Mouse (Mus musculus) hindbrain, embryonic 14.5 days (tissue): ENCODE measurements at regions not wholly inside any gene's neighbourhood (a gene's known extent, or its start where the extent isn't known, plus 50 kb on each side); places are given as distances from the start of the nearest gene placed in this dataset.
"Not testable (repeated sequence)": the region's sequence is repeated elsewhere in the genome, so short reads cannot be mapped to it uniquely, and the experiment has no call there.

ENCODE experiments used
- ATAC-seq: fragments of 200-750 bp; cut with Nextera tagmentation; 2 replicates; pipeline ENCODE4 v1.8.0; 2017; ENCODE audit warnings: moderate number of reproducible peaks, mild to moderate bottlenecking, moderate TSS enrichment, moderate library complexity; ENCODE audit not compliant: low FRiP score
- DNase-seq: peaks from one replicate; pipeline ENCODE4 v3.0.0-alpha.2; 2015; ENCODE audit warnings: low spot score
- H3K27ac ChIP-seq: fragments of 300-500 bp; sonication (generic); 2 replicates; pipeline ENCODE4 v1.5.1; 2014; ENCODE audit warnings: mild to moderate bottlenecking, moderate library complexity
- H3K27me3 ChIP-seq: fragments of 300-500 bp; sonication (generic); 2 replicates; pipeline ENCODE4 v1.6.1; 2014; ENCODE audit warnings: mild to moderate bottlenecking, low read length, mixed read lengths; ENCODE audit not compliant: control insufficient read depth, insufficient read depth
- H3K36me3 ChIP-seq: fragments of 300-500 bp; sonication (generic); replicated peaks from 2 replicates; pipeline ENCODE4 v1.6.1; 2014; ENCODE audit not compliant: control insufficient read depth, insufficient read depth
- H3K4me1 ChIP-seq: fragments of 300-500 bp; sonication (generic); replicated peaks from 2 replicates; pipeline ENCODE4 v1.6.1; 2014; ENCODE audit warnings: antibody characterized with exemption, low read length, mixed read lengths; ENCODE audit not compliant: control insufficient read depth, insufficient read depth
- H3K4me2 ChIP-seq: fragments of 300-500 bp; sonication (generic); replicated peaks from 2 replicates; pipeline ENCODE4 v1.6.1; 2014; ENCODE audit warnings: mild to moderate bottlenecking, moderate library complexity
- H3K4me3 ChIP-seq: fragments of 300-500 bp; sonication (generic); replicated peaks from 2 replicates; pipeline ENCODE4 v1.5.1; 2014; ENCODE audit warnings: mild to moderate bottlenecking, low read length
- H3K9ac ChIP-seq: fragments of 300-500 bp; sonication (generic); 2 replicates; pipeline ENCODE4 v1.6.1; 2014
- H3K9me3 ChIP-seq: fragments of 300-500 bp; sonication (generic); 2 replicates; pipeline ENCODE4 v1.6.1; 2016; ENCODE audit warnings: low read length; ENCODE audit not compliant: control insufficient read depth
- WGBS: fragments of 180-500 bp; shearing (Covaris S2); extraction: QIAGEN DNeasy Blood & Tissue Kit; methylation state at CpG from one replicate; pipeline ENCODE4 v1.1.7; 2014; 5-methylcytosine and 5-hydroxymethylcytosine counted together

DNA sequence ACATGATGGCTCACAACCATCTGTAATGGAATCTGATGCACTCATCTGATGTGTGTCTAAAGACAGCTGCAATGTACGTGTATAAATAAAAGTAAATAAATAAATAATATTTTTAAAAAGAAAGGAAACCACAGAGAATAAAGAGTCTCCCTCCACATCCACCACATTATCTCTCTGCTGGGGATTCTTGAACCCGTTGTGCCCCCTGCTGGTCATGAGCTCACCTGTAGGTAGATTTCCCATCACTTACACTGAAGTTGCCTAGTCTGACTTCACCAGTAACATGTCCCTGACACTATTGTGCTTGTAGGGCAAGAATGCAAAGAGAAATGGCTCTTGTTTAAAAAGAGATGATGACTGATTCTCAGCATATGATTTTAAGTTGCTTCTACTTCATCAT, 956.1 kb upstream of the Zfp386 start:
- not testable (repeated sequence) for DNase-seq, H3K4me2 ChIP-seq, ATAC-seq, H3K4me1 ChIP-seq, H3K36me3 ChIP-seq, H3K9ac ChIP-seq, H3K4me3 ChIP-seq, H3K27me3 ChIP-seq, H3K27ac ChIP-seq, H3K9me3 ChIP-seq
- WGBS: 74% methylated on average over 2 of the region's 2 CpGs

DNA sequence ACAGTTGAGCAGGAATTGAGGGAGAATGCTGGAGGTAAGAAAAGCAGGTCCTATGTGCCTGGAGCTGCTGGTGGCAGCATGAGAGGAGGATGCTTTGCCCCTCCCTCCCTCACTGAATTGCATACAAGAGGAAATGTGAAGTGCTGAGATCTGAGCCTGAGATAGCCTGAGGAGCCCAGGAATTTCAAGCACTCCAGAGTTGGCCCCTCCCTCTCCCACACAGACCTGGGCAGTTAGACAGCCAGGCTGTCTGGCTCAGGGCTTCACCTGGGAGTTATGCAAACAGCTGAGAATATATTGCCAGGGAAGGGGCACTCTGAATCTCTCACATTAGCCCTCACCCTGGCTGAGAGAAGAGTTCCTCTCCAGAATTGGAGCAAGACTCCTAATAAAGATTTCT, 937.8 kb upstream of the Zfp386 start:
- Histone ChIP-seq H3K9ac (no peak overlapping the region), H3K9me3 (peaks cover 15% of the 10 kb centered on the region; the same call in 1 of the 2 replicates), H3K36me3 (no peaks in the 10 kb centered on the region), H3K4me2 (no peak overlapping the region), H3K4me1 (no peaks in the 10 kb centered on the region), H3K27ac (no peak overlapping the region), H3K27me3 (no peaks in the 10 kb centered on the region), H3K4me3 (no peak overlapping the region)
- ATAC-seq (no peak), DNase-seq (no peak)

DNA sequence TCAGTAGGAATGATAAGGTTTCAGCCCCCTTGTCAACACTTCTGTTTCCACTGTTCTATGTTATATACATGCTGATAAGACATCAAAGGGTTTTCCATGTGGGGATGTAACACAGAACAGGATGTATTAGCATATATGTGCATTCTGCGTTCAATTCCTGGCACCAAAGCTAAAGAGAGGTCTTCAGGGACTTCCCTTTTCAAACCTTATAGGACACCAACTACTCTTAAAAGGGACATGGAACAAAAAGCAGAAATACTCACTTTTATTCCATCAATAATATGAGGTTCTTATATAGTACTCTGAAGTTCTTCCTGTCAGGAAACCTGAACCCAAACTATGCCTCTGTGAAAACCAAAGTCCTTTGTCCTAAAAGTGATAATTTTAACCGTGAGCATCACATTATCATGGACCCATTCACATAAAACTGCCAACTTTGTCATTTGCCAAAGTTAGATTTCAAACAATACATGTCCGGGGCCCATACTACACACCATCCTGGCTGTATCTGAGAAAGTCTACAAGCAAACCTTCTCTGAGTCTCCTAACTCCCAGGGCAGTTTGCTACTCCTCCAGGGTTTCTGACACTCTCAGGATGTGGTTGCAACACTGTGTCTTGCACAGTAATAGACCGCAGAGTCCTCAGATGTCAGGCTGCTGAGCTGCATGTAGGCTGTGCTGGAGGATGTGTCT, 928.2 kb upstream of the Zfp386 start:
- H3K9ac ChIP-seq, ATAC-seq, H3K4me1 ChIP-seq, H3K27ac ChIP-seq, H3K27me3 ChIP-seq, H3K4me3 ChIP-seq, H3K4me2 ChIP-seq, H3K9me3 ChIP-seq, H3K36me3 ChIP-seq, DNase-seq: not testable (repeated sequence)
- WGBS: 74% methylated on average over 4 of the region's 4 CpGs

DNA sequence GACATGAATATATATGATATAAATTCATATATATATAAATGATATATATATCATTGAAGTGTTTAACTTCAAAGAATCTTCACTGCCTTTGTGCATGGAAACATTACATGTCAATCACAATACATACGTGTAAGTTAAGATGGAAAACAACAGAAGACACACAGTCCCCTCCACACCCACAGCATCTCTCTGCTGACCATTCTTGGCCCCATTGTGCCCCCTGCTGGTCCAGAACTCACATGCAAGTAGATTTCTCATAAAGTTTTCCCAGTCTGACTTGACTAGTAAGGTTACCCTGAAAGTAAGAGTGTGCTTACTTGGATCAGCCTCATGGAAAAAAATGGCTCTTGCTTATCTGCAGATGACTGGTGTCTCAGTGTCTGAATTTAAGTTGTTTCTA, 926.3 kb upstream of the Zfp386 start:
- H3K4me2 ChIP-seq: no peak overlapping the region
- no peaks in the 10 kb centered on the region for H3K36me3 ChIP-seq
- peaks cover 9% of the 10 kb centered on the region; the same call in 1 of the 2 replicates for H3K9me3 ChIP-seq
- H3K9ac ChIP-seq: no peak overlapping the region
- ATAC-seq (no peak), DNase-seq (no peak)
- 55% methylated on average over 1 of the region's 1 CpGs for WGBS
- H3K4me1 ChIP-seq: no peaks in the 10 kb centered on the region
- H3K27me3 ChIP-seq: no peaks in the 10 kb centered on the region
- H3K4me3 ChIP-seq: no peak overlapping the region
- H3K27ac ChIP-seq: no peak overlapping the region

DNA sequence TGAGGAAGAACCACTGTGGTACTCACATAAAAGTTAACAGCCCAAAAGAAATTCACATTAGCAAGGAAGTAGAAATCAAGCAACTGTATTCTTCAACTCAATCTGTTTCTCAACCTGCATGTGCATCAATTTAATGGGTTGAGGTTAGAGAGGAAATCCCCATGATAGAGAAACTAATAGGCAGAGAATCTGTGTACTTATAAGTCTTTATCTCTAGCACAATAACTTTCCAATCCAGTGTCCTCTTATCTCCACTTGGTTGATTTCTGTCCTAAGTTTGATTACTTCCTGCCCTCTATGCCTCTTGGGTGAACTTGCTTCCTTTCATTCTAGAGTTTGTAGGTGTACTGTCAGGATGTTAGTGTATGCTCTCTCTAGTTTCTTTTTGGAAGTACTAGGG, 925.6 kb upstream of the Zfp386 start:
- ATAC-seq (no peak), DNase-seq (no peak)
- H3K36me3 ChIP-seq: no peaks in the 10 kb centered on the region

DNA sequence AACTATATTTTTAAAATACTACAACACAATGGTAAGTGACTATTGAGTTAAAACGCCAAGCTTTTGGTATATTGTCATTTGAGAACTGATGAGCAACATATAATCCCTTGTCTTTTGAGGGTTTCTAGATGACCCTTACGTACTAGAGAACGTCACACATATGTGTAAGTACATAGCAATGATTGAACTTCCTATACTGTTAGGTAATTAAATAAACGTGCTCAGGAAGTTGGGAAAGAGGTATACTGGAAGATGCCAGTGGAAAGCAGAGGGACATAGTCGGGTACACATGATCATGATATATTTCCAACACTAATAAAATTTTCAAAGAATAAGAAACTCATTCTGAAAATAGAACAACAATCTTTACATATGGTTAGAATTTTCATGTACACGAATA, 914.6 kb upstream of the Zfp386 start:
- WGBS: 69% methylated on average over 3 of the region's 6 CpGs
- not testable (repeated sequence) for H3K9ac ChIP-seq, H3K36me3 ChIP-seq, H3K4me2 ChIP-seq, H3K27me3 ChIP-seq, H3K4me3 ChIP-seq, ATAC-seq, DNase-seq, H3K4me1 ChIP-seq, H3K9me3 ChIP-seq, H3K27ac ChIP-seq

More for the DNA sequence above, 925.6 kb upstream of the Zfp386 start:
- Histone ChIP-seq H3K9me3 (peaks cover 15% of the 10 kb centered on the region), H3K4me2 (no peak overlapping the region), H3K27me3 (no peaks in the 10 kb centered on the region), H3K4me1 (no peaks in the 10 kb centered on the region), H3K9ac (no peak overlapping the region), H3K4me3 (no peak overlapping the region), H3K27ac (no peak overlapping the region)

DNA sequence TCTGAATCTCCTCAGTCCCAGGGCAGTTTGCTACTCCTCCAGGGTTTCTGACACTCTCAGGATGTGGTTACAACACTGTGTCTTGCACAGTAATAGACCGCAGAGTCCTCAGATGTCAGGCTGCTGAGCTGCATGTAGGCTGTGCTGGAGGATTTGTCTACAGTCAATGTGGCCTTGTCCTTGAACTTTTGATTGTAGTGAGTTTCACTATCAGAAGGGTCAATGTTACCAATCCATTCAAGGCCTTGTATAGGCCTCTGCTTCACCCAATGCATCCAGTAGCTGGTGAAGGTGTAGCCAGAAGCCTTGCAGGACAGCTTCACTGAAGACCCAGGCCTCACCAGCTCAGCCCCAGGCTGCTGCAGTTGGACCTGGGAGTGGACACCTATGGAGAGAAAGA, 902.1 kb upstream of the Zfp386 start:
- DNase-seq, H3K4me3 ChIP-seq, H3K36me3 ChIP-seq, ATAC-seq, H3K27ac ChIP-seq, H3K4me1 ChIP-seq, H3K4me2 ChIP-seq, H3K9ac ChIP-seq, H3K27me3 ChIP-seq, H3K9me3 ChIP-seq: not testable (repeated sequence)
- 90% methylated on average over 1 of the region's 1 CpGs for WGBS

DNA sequence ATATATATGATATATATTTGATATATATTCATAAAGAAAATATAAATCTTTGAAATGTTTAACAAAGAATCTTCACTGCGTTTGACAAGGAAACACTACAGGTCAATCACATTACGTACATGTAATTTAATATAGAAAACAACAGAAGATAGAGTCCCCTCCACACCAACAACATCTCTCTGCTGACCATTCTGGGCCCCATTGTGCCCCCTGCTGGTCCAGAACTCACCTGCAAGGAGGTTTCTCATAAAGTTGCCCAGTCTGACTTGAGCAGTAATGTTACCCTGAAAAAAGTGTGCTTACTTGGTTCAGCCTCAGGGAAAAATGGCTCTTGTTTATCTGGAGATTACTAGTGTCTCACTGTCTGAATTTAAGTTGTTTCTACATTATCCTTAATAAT, 901.1 kb upstream of the Zfp386 start:
- 69% methylated on average over 2 of the region's 2 CpGs for WGBS

DNA sequence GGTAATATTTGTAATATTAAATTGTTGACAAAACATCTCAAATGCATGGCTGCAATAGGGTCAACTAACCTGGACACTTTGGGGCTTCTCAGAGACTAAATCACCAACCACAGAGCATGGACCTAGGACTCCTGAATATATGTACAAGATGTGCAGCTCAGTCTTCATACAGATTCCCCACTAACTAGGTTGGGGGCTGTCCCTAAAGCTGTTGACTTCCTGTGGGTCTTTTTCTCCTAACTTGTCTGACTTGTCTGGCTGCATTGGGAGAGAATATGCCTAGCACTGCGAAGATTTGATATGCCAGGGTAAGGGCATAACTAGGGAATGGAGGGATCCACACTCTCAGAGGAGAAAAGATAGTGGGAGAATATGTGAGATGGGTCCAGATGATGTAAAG, 895.6 kb upstream of the Zfp386 start:
- not testable (repeated sequence) for H3K27me3 ChIP-seq, DNase-seq, ATAC-seq, H3K4me2 ChIP-seq, H3K36me3 ChIP-seq, H3K27ac ChIP-seq, H3K4me1 ChIP-seq, H3K4me3 ChIP-seq, H3K9me3 ChIP-seq, H3K9ac ChIP-seq
- WGBS: 63% methylated on average over 1 of the region's 1 CpGs

More for the DNA sequence above, 901.1 kb upstream of the Zfp386 start:
- ATAC-seq, H3K27me3 ChIP-seq, H3K27ac ChIP-seq, H3K36me3 ChIP-seq, H3K4me1 ChIP-seq, H3K9me3 ChIP-seq, DNase-seq, H3K4me3 ChIP-seq, H3K9ac ChIP-seq, H3K4me2 ChIP-seq: not testable (repeated sequence)

DNA sequence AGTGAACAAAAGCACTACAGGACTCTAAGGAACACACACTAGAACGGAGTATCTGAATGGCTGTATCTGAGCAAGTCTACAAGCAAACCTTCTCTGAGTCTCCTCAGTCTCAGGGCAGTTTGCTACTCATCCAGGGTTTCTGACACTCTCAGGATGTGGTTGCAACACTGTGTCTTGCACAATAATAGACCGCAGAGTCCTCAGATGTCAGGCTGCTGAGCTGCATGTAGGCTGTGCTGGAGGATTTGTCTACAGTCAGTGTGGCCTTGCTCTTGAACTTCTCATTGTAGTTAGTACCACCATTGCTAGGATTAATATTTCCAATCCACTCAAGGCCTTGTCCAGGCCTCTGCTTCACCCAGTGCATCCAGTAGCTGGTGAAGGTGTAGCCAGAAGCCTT, 889.3 kb upstream of the Zfp386 start:
- H3K9ac ChIP-seq, H3K9me3 ChIP-seq, H3K4me2 ChIP-seq, H3K4me3 ChIP-seq, DNase-seq, H3K4me1 ChIP-seq, H3K27me3 ChIP-seq, H3K36me3 ChIP-seq, ATAC-seq, H3K27ac ChIP-seq: not testable (repeated sequence)
- 90% methylated on average over 2 of the region's 2 CpGs for WGBS
